Mouse (Mus musculus) lung, embryonic 14.5 days (tissue): ENCODE results near the gene Smarca4. TPM values are rescaled to one million over a fixed set of nuclear protein-coding genes. Genes with fewer than 3 reads are reported as not detected.
A peak's percentile ranks its signal among the peaks of the same experiment; 100 is the strongest.

Source experiments
- ATAC-seq: fragments of 200-750 bp; cut with Nextera tagmentation; 2 replicates; pipeline ENCODE4 v1.8.0; 2017; ENCODE audit warnings: mild to moderate bottlenecking, moderate TSS enrichment, moderate library complexity; ENCODE audit not compliant: insufficient read depth
- DNase-seq: peaks from one replicate; pipeline ENCODE4 v3.0.0-alpha.2; 2015
- H3K27ac ChIP-seq: fragments of 300-500 bp; sonication (generic); 2 replicates; pipeline ENCODE4 v1.5.1; 2014; ENCODE audit warnings: low read depth, mild to moderate bottlenecking, moderate library complexity
- H3K27me3 ChIP-seq: fragments of 300-500 bp; sonication (generic); 2 replicates; pipeline ENCODE4 v1.6.1; 2014; ENCODE audit warnings: low read length, control low read depth; ENCODE audit not compliant: insufficient read depth
- H3K36me3 ChIP-seq: fragments of 300-500 bp; sonication (generic); 2 replicates; pipeline ENCODE4 v1.6.1; 2014; ENCODE audit warnings: control low read depth; ENCODE audit not compliant: insufficient read depth
- H3K4me1 ChIP-seq: fragments of 300-500 bp; sonication (generic); 2 replicates; pipeline ENCODE4 v1.6.1; 2014; ENCODE audit warnings: antibody characterized with exemption, control low read depth; ENCODE audit not compliant: insufficient read depth
- H3K4me2 ChIP-seq: fragments of 300-500 bp; sonication (generic); 2 replicates; pipeline ENCODE4 v1.6.1; 2014; ENCODE audit warnings: mild to moderate bottlenecking
- H3K4me3 ChIP-seq: fragments of 300-500 bp; sonication (generic); 2 replicates; pipeline ENCODE4 v1.5.1; 2014; ENCODE audit warnings: low read depth, low read length
- H3K9ac ChIP-seq: fragments of 300-500 bp; sonication (generic); 2 replicates; pipeline ENCODE4 v1.6.1; 2014
- H3K9me3 ChIP-seq: fragments of 300-500 bp; sonication (generic); 2 replicates; pipeline ENCODE4 v1.6.1; 2016; ENCODE audit warnings: low read depth, low read length, control low read depth
- CTCF ChIP-seq: IDR thresholded peaks from 2 replicates; pipeline ENCODE4 v1.5.1; 2016; ENCODE audit warnings: antibody characterized with exemption, low read depth
- WGBS: fragments of 180-500 bp; shearing (Covaris S2); extraction: QIAGEN DNeasy Blood & Tissue Kit; methylation state at CpG from one replicate; pipeline ENCODE4 v1.1.7; 2014; 5-methylcytosine and 5-hydroxymethylcytosine counted together
- microRNA counts: library from miRNA; unstranded; fragments of <30 nt; microRNA quantifications from one replicate; lab custom pipeline; 2016
- microRNA-seq: library from miRNA; unstranded; fragments of <30 nt; microRNA quantifications from one replicate; pipeline ENCODE4, GENCODE M21; 2016; ENCODE audit warnings: borderline number of aligned reads
- polyA plus RNA-seq: library from polyadenylated mRNA; unstranded; fragments of >200 nt; fragmentation: Nextera tagmentation; extraction: Ambion mirVana; gene quantifications from 2 replicates; pipeline ENCODE4 v1.2.1, GENCODE M21; 2014

Gene Smarca4
- polyA plus RNA-seq, 1 experiment from 2014 or later, result 114 TPM

DNA sequence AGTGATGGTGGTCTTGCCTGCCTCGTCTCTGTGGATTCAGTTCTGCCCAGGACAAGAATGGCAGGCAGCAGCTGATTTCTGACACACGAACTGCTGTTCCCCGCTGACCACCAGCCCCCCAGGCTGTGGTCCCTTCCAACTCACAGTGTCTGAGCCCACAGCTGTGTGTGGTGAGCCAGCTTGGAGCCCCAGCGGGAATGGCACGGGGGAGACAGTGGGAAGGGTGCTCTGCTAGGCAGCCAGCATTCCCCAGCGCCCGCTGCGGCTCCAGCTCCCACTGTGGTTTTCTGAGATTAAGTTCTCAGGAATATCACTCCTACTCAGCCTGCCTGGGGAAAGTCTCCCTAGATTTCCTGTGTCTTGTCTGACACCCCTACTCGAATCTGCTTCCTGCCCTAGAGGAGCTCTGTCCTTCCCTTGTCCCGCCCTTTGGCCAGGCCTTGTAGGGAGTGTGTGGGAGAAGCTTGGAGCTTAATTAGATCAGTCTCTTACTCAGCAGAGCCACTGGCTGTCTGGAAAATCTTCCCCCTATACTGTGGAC, 136.4 kb downstream of the Smarca4 start:
- peaks cover 62% of the 10 kb centered on the region for H3K36me3 ChIP-seq
- ATAC-seq (no peak), DNase-seq (peak; percentile 49)
- no peak overlapping the region for H3K4me2 ChIP-seq
- no peak for TF ChIP-seq CTCF
- no peaks in the 10 kb centered on the region for H3K27me3 ChIP-seq
- 41% methylated on average over 10 of the region's 10 CpGs for WGBS
- H3K9me3 ChIP-seq, result no peaks in the 10 kb centered on the region
- peaks cover 10% of the 10 kb centered on the region for H3K4me1 ChIP-seq
- peak overlapping the region; percentile 67; the same call in 1 of the 2 replicates for H3K27ac ChIP-seq
- H3K9ac ChIP-seq, result no peak overlapping the region
- H3K4me3 ChIP-seq, result no peak overlapping the region

MicroRNA genes within 50 kb of the gene (microRNA counts, 519-probe panel; counts per million panel counts)
- 30.5 counts per million for microRNA mmu-miR-1946b (lab: Ali Mortazavi, UCI)

Small RNA genes lying within 50 kb of the gene (microRNA-seq; reads per million reads assigned to microRNA genes)
- not detected for gene Mir1946b

Other genes starting within 250 kb of the Smarca4 start
- gene Ilf3, start 248.3 kb upstream of the Smarca4 start, polyA plus RNA-seq, result 217 and 223 TPM in 2 replicates
- 49.0 and 55.1 TPM in 2 replicates for gene Qtrt1, start 204.3 kb upstream of the Smarca4 start, polyA plus RNA-seq
- 67.9 and 71.8 TPM in 2 replicates for gene Dnm2, start 191.3 kb upstream of the Smarca4 start, polyA plus RNA-seq
- 106 and 108 TPM in 2 replicates for gene Tmed1, start 105.9 kb upstream of the Smarca4 start, polyA plus RNA-seq
- gene AB124611, start 90.0 kb upstream of the Smarca4 start, polyA plus RNA-seq, result 3.0 and 3.8 TPM in 2 replicates
- gene Carm1, start 69.3 kb upstream of the Smarca4 start, polyA plus RNA-seq, result 69.4 and 76.5 TPM in 2 replicates
- 35.6 and 36.3 TPM in 2 replicates for gene Timm29, start 23.4 kb upstream of the Smarca4 start, polyA plus RNA-seq
- 17.0 and 17.9 TPM in 2 replicates for gene Yipf2, start 23.3 kb upstream of the Smarca4 start, polyA plus RNA-seq
- gene Ldlr, start 107.3 kb downstream of the Smarca4 start, polyA plus RNA-seq, result 24.2 and 24.4 TPM in 2 replicates
- 159 and 173 TPM in 2 replicates for gene Spc24, start 144.1 kb downstream of the Smarca4 start, polyA plus RNA-seq
- gene Kank2, start 182.6 kb downstream of the Smarca4 start, polyA plus RNA-seq, result 16.4 TPM in 2 replicates
- gene Angptl8, start 219.3 kb downstream of the Smarca4 start, polyA plus RNA-seq, result 1.3 and 1.9 TPM in 2 replicates
- 52.3 and 60.9 TPM in 2 replicates for gene Dock6, start 236.5 kb downstream of the Smarca4 start, polyA plus RNA-seq